Mouse (Mus musculus) heart, embryonic 12.5 days (tissue): ENCODE measurements around the gene Tmem127. TPM values are rescaled to one million over a fixed set of nuclear protein-coding genes. Genes with fewer than 3 reads are reported as not detected.

Experiments
- polyA plus RNA-seq: library from polyadenylated mRNA; unstranded; fragments of >200 nt; fragmentation: Nextera tagmentation; extraction: Ambion mirVana; gene quantifications from 2 replicates; pipeline ENCODE4 v1.2.1, GENCODE M21; 2016

Tmem127 gene
- polyA plus RNA-seq, 1 experiment from 2014 or later: 24.7 TPM

Other genes with a start within 250 kb of the Tmem127 start
- 11.9 and 12.3 TPM in 2 replicates for gene Ap4e1, start 239.2 kb upstream of the Tmem127 start, polyA plus RNA-seq
- 37.5 and 39.2 TPM in 2 replicates for gene Blvra, start 177.2 kb upstream of the Tmem127 start, polyA plus RNA-seq
- 62.9 and 67.1 TPM in 2 replicates for gene Ncaph, start 114.0 kb upstream of the Tmem127 start, polyA plus RNA-seq
- 11.1 and 12.5 TPM in 2 replicates for gene Itpripl1, start 104.5 kb upstream of the Tmem127 start, polyA plus RNA-seq
- gene 1810024B03Rik, start 39.6 kb upstream of the Tmem127 start, polyA plus RNA-seq: 1.8 and 2.3 TPM in 2 replicates
- 48.8 and 49.5 TPM in 2 replicates for gene Snrnp200, start 39.5 kb upstream of the Tmem127 start, polyA plus RNA-seq
- gene Ciao1, start 92 bp upstream of the Tmem127 start, polyA plus RNA-seq: 50.2 and 53.7 TPM in 2 replicates
- 135 and 136 TPM in 2 replicates for gene Stard7, start 22.3 kb downstream of the Tmem127 start, polyA plus RNA-seq
- 23.8 and 26.3 TPM in 2 replicates for gene Dusp2, start 88.3 kb downstream of the Tmem127 start, polyA plus RNA-seq
- gene Astl, start 90.7 kb downstream of the Tmem127 start, polyA plus RNA-seq: not detected in 2 replicates
- 7.1 and 7.6 TPM in 2 replicates for gene Adra2b, start 115.3 kb downstream of the Tmem127 start, polyA plus RNA-seq
- 0.44 and 0.45 TPM in 2 replicates for gene Gpat2, start 177.3 kb downstream of the Tmem127 start, polyA plus RNA-seq
- gene Fahd2a, start 196.7 kb downstream of the Tmem127 start, polyA plus RNA-seq: 26.2 and 29.0 TPM in 2 replicates